Mouse (Mus musculus) midbrain, embryonic 16.5 days (tissue): ENCODE measurements at regions not wholly inside any gene's neighbourhood (a gene's known extent, or its start where the extent isn't known, plus 50 kb on each side); places are given as distances from the start of the nearest gene placed in this dataset.

ENCODE experiments used
- ATAC-seq: fragments of 200-750 bp; cut with Nextera tagmentation; 2 replicates; pipeline ENCODE4 v1.8.0; 2017; ENCODE audit warnings: moderate TSS enrichment
- H3K27ac ChIP-seq: fragments of 300-500 bp; sonication (generic); 2 replicates; pipeline ENCODE4 v1.5.1; 2014; ENCODE audit warnings: mild to moderate bottlenecking, low read length, mixed read lengths
- H3K27me3 ChIP-seq: fragments of 300-500 bp; sonication (generic); 2 replicates; pipeline ENCODE4 v1.6.1; 2014; ENCODE audit warnings: low read depth, low read length, mixed read lengths; ENCODE audit not compliant: control insufficient read depth, insufficient read depth
- H3K36me3 ChIP-seq: fragments of 300-500 bp; sonication (generic); 2 replicates; pipeline ENCODE4 v1.6.1; 2014; ENCODE audit warnings: mild to moderate bottlenecking, low read length, moderate library complexity, mixed read lengths; ENCODE audit not compliant: control insufficient read depth, insufficient read depth
- H3K4me1 ChIP-seq: fragments of 300-500 bp; sonication (generic); 2 replicates; pipeline ENCODE4 v1.6.1; 2014; ENCODE audit warnings: mild to moderate bottlenecking, low read length, mixed read lengths; ENCODE audit not compliant: control insufficient read depth, insufficient read depth
- H3K4me2 ChIP-seq: fragments of 300-500 bp; sonication (generic); 2 replicates; pipeline ENCODE4 v1.6.1; 2014; ENCODE audit warnings: mild to moderate bottlenecking, low read length, mixed read lengths
- H3K4me3 ChIP-seq: fragments of 300-500 bp; sonication (generic); 2 replicates; pipeline ENCODE4 v1.5.1; 2014; ENCODE audit warnings: low read depth, mild to moderate bottlenecking, low read length, moderate library complexity, mixed read lengths
- H3K9ac ChIP-seq: fragments of 300-500 bp; sonication (generic); 2 replicates; pipeline ENCODE4 v1.6.1; 2014; ENCODE audit warnings: low read depth, low read length, mixed read lengths
- H3K9me3 ChIP-seq: fragments of 300-500 bp; sonication (generic); replicated peaks from 2 replicates; pipeline ENCODE4 v1.6.1; 2014; ENCODE audit warnings: mild to moderate bottlenecking, low read length, mixed read lengths; ENCODE audit not compliant: control insufficient read depth, poor library complexity, severe bottlenecking
- WGBS: fragments of 180-500 bp; shearing (Covaris S2); extraction: QIAGEN DNeasy Blood & Tissue Kit; methylation state at CpG from one replicate; pipeline ENCODE4 v1.1.7; 2014; 5-methylcytosine and 5-hydroxymethylcytosine counted together

- Histone ChIP-seq H3K4me1 (no peaks in the 10 kb centered on the region), H3K9me3 (no peaks in the 10 kb centered on the region), H3K36me3 (no peaks in the 10 kb centered on the region), H3K4me3 (no peak overlapping the region), H3K4me2 (no peak overlapping the region), H3K9ac (no peak overlapping the region), H3K27me3 (no peaks in the 10 kb centered on the region), H3K27ac (no peak overlapping the region)
- no peak for ATAC-seq
- WGBS = 61% methylated on average over 10 of the region's 10 CpGs
These were observed 165.4 kb upstream of the Jmjd1c start for GRCm38 (mm10) chr10:66930563-66930962.

DNA sequence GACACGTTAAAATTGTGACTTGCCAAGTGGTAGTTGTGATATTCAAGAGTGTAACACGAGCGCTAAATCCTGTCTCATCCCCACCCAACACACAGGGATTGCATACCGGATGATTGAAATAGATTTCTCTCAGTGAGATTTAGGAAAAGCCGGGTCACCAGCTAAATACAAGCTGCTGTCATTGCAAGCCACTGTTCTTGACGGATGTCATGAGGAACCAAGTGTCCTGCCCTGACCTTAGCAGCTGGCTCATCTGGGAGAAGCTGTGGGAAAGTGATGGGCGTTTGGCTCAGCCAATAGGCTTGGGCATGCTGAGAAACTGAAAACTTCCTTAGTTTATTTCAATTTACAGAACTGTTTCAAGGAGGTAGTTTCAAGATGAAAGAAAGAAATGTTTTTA lies 164.4 kb upstream of the Jmjd1c start:
- Histone ChIP-seq H3K4me2 (no peak overlapping the region), H3K27me3 (no peaks in the 10 kb centered on the region), H3K36me3 (no peaks in the 10 kb centered on the region), H3K4me3 (no peak overlapping the region), H3K4me1 (no peaks in the 10 kb centered on the region), H3K27ac (no peak overlapping the region), H3K9ac (no peak overlapping the region), H3K9me3 (no peaks in the 10 kb centered on the region)
- ATAC-seq = no peak
- WGBS = 72% methylated on average over 7 of the region's 7 CpGs

DNA sequence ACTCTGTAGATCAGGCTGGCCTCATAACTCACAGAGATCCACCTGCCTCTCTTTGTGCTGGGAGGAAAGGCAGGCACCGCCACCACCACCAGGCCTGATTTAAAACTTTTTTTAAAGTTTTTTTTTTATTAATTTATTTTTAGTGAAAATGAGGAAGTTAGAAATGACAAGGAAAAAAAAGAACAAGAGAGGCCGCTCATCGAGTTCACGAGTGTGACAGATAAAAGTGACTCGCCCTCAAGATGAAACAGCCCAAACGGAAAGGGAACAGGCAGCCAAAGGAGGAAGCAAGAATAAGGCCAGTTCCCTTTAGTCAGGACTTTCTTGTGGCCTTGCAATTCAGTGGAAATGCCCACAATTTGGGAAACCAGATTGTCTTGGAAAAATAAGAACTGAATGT lies 163.4 kb upstream of the Jmjd1c start:
- Histone ChIP-seq H3K9me3 (no peaks in the 10 kb centered on the region), H3K9ac (no peak overlapping the region), H3K36me3 (no peaks in the 10 kb centered on the region), H3K27me3 (no peaks in the 10 kb centered on the region), H3K4me1 (no peaks in the 10 kb centered on the region), H3K27ac (no peak overlapping the region), H3K4me2 (no peak overlapping the region), H3K4me3 (no peak overlapping the region)
- 82% methylated on average over 6 of the region's 6 CpGs for WGBS
- ATAC-seq = no peak

DNA sequence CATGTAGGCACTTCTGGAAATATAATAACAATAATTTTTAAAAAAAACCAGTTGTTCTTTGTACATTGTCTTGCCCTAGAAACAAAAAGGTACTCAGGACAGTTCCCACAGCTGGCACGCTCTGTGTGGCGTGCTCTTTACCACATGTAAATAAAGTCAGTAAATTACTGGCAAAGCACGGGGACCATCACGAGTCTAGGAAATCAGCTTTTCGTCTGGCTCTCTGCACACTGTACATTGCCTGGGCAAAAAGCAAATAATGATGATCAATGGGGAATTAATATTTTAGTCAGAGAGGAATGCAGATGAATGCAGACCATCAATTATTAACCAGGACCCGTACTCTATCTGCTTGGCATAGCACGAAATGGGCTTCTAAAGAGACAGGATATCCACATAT lies 162.2 kb upstream of the Jmjd1c start:
- no peak overlapping the region for H3K9ac ChIP-seq
- 69% methylated on average over 7 of the region's 7 CpGs for WGBS
- no peaks in the 10 kb centered on the region for H3K36me3 ChIP-seq
- no peak overlapping the region for H3K4me2 ChIP-seq
- no peaks in the 10 kb centered on the region for H3K27me3 ChIP-seq
- no peaks in the 10 kb centered on the region for H3K9me3 ChIP-seq
- no peak for ATAC-seq
- H3K4me3 ChIP-seq = no peak overlapping the region
- H3K4me1 ChIP-seq = no peaks in the 10 kb centered on the region
- H3K27ac ChIP-seq = no peak overlapping the region

- no peak overlapping the region for H3K27ac ChIP-seq
- no peaks in the 10 kb centered on the region for H3K4me1 ChIP-seq
- no peak for ATAC-seq
- no peaks in the 10 kb centered on the region for H3K9me3 ChIP-seq
- H3K36me3 ChIP-seq = no peaks in the 10 kb centered on the region
- no peak overlapping the region for H3K4me3 ChIP-seq
- H3K9ac ChIP-seq = no peak overlapping the region
- WGBS = 78% methylated on average over 6 of the region's 6 CpGs
- no peaks in the 10 kb centered on the region for H3K27me3 ChIP-seq
- no peak overlapping the region for H3K4me2 ChIP-seq
These were observed 160.2 kb upstream of the Jmjd1c start for GRCm38 (mm10) chr10:66935731-66936130.

DNA sequence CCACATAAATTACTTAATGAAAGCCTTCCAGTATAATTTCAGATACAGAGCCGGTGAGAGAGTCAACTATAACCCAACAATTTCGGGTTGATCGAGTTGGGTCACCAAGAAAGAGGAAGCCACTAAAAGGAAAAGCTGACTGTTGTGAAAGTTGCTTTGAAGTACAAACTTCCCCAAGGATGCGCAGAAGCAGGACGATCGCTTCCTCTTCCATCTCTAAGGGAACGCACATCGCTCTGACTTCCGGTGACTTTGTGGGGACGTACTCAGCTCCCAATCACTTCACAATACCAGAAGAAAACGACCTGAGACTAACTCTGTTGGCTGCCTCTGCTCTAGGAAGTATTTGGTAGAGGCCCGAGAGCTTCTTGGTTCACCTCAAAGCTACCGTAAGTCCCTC lies 158.8 kb upstream of the Jmjd1c start:
- Histone ChIP-seq H3K27me3 (no peaks in the 10 kb centered on the region), H3K4me1 (no peaks in the 10 kb centered on the region), H3K4me2 (no peak overlapping the region), H3K36me3 (no peaks in the 10 kb centered on the region), H3K4me3 (no peak overlapping the region), H3K9me3 (no peaks in the 10 kb centered on the region), H3K27ac (no peak overlapping the region), H3K9ac (no peak overlapping the region)
- no peak for ATAC-seq
- 92% methylated on average over 13 of the region's 13 CpGs for WGBS

DNA sequence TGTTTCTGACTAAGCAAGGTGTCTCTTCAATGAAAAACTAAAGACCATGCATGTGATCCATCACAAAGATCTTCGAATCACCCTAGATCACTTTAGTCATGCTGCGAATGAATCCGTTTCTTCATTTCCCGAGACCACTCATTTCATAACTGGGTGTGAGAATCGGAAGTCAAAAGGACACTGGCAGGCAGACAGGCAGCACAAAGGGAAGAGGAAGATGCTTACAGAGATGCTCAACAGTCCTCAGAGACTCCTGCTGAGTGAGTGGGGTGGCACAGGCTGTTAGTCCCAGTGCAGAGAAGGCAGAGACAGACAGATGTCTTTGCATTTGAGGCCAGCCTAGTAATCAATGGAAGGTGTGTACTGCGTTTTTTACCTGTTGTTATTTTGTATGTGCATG lies 155.6 kb upstream of the Jmjd1c start:
- no peaks in the 10 kb centered on the region for H3K4me1 ChIP-seq
- no peaks in the 10 kb centered on the region for H3K27me3 ChIP-seq
- no peak overlapping the region for H3K9ac ChIP-seq
- H3K36me3 ChIP-seq = no peaks in the 10 kb centered on the region
- H3K27ac ChIP-seq = no peak overlapping the region
- no peaks in the 10 kb centered on the region for H3K9me3 ChIP-seq
- no peak overlapping the region for H3K4me2 ChIP-seq
- no peak overlapping the region for H3K4me3 ChIP-seq
- WGBS = 72% methylated on average over 6 of the region's 6 CpGs
- no peak for ATAC-seq

DNA sequence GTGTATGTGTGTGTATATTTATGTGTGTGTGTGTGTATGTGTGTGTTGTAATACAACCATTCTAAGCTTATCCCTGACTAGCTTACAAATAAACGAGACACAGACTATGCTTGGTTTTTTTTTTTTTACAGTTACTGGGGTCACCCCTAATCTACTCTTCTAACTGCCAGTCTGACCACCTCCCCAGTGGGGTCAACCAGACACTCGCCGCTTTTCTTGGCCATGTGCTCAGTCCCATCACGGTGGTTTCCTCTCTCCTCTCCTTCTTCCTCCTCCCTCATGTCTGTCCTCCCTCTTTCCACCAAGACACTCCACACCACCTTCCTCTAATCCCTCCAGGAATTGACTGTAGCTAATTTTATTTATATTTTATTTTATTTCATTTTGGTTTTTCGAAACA lies 155.0 kb upstream of the Jmjd1c start:
- no peak for ATAC-seq
- H3K27me3 ChIP-seq = no peaks in the 10 kb centered on the region
- no peak overlapping the region for H3K4me3 ChIP-seq
- no peak overlapping the region for H3K9ac ChIP-seq
- no peak overlapping the region for H3K4me2 ChIP-seq
- 84% methylated on average over 5 of the region's 5 CpGs for WGBS
- no peaks in the 10 kb centered on the region for H3K9me3 ChIP-seq
- H3K27ac ChIP-seq = no peak overlapping the region
- H3K36me3 ChIP-seq = no peaks in the 10 kb centered on the region
- H3K4me1 ChIP-seq = no peaks in the 10 kb centered on the region

DNA sequence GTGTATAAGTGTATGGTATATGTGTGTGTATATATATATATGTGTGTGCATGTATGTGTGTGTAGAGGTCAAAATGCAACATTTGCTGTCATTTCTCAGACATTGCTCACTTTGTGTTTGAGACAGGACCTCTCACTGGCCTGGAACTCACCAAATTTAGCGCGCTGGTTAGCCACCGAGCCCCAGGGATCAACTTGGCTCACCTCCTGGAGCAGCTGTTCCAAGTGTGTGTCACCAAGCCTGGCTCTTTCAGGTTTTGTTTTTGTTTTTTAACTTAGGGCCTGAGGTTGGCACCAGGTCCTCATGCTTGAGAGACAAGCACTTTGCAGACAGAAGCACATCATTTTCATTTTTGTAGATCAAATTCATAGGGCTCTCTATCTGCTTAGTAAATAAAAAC lies 154.0 kb upstream of the Jmjd1c start:
- no peak overlapping the region for H3K4me2 ChIP-seq
- H3K4me3 ChIP-seq = no peak overlapping the region
- no peaks in the 10 kb centered on the region for H3K27me3 ChIP-seq
- no peak overlapping the region for H3K9ac ChIP-seq
- H3K9me3 ChIP-seq = no peaks in the 10 kb centered on the region
- 81% methylated on average over 3 of the region's 3 CpGs for WGBS
- H3K4me1 ChIP-seq = no peaks in the 10 kb centered on the region
- H3K36me3 ChIP-seq = no peaks in the 10 kb centered on the region
- no peak overlapping the region for H3K27ac ChIP-seq
- no peak for ATAC-seq

DNA sequence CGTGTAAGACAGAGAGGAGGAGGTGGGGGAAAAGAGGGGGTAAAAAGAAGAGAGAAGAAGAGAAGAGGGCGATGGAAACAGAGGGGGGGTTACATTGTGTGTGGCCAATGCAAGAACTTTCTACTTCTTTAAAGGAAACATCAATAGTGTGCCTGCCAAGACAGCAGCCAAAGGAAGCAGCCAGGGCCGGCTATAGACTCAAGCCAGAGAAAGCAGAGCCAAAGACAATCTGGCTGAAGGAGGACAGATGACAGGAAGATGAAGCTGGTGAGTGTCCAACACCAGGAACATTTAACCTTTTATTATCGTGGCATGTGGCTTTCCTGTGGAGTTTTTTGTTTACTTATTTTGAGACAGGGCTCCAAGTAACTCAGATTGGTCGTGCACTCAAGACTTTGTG lies 152.1 kb upstream of the Jmjd1c start:
- no peak overlapping the region for H3K9ac ChIP-seq
- no peaks in the 10 kb centered on the region for H3K9me3 ChIP-seq
- no peak overlapping the region for H3K4me3 ChIP-seq
- no peak for ATAC-seq
- H3K4me2 ChIP-seq = no peak overlapping the region
- 70% methylated on average over 5 of the region's 5 CpGs for WGBS
- no peak overlapping the region for H3K27ac ChIP-seq
- no peaks in the 10 kb centered on the region for H3K27me3 ChIP-seq
- H3K36me3 ChIP-seq = no peaks in the 10 kb centered on the region
- H3K4me1 ChIP-seq = no peaks in the 10 kb centered on the region
